Mouse (Mus musculus) spleen, adult 2 months (tissue): ENCODE data around the gene Ccdc93.

Experiments
- CTCF ChIP-seq: fragments of 200-500 bp; IDR thresholded peaks from 2 replicates; pipeline ENCODE4 v1.5.1; 2011; ENCODE audit warnings: mild to moderate bottlenecking, inconsistent platforms; ENCODE audit not compliant: insufficient read depth, insufficient read length, insufficient replicate concordance; ENCODE audit errors: extremely low read depth
- POLR2A ChIP-seq: fragments of 200-500 bp; IDR thresholded peaks from 2 replicates; pipeline ENCODE4 v1.6.1; 2011; ENCODE audit warnings: low read depth, low read length, inconsistent platforms

GRCm38 (mm10) chr1:121400243-121400642 lies 30.6 kb upstream of the Ccdc93 start:
- no peak for TF ChIP-seq POLR2A
- peak; percentile 27; the same call in 1 of the 2 replicates for TF ChIP-seq CTCF
